Mouse (Mus musculus) activated CD4-positive, CD25-positive, alpha-beta regulatory T cell (primary cell): ENCODE results near the gene Adarb2. TPM values are rescaled to one million over a fixed set of nuclear protein-coding genes. Genes with fewer than 3 reads are reported as not detected.

Experiments used
- polyA plus RNA-seq, 2 experiments: library from polyadenylated mRNA; unstranded; fragments of 100-300 nt; shearing (Covaris generic); gene quantifications; one replicate each; pipeline ENCODE4 v1.2.1; 2017

Adarb2 gene
- under 1 TPM in 1 of 2 experiments, not detected in 1; 0.12 TPM for polyA plus RNA-seq

GRCm38 (mm10) chr13:8202681-8203476 is at the start of gene Adarb2:
TSS of gene Adarb2 (plus strand) at chr13:8202866.

